Mouse (Mus musculus): Measurements from ENCODE around the gene Tbc1d16.
"Not testable (repeated sequence)": the region's sequence is repeated elsewhere in the genome, so short reads cannot be mapped to it uniquely, and the experiment has no call there.

The Tbc1d16 gene

DNA sequence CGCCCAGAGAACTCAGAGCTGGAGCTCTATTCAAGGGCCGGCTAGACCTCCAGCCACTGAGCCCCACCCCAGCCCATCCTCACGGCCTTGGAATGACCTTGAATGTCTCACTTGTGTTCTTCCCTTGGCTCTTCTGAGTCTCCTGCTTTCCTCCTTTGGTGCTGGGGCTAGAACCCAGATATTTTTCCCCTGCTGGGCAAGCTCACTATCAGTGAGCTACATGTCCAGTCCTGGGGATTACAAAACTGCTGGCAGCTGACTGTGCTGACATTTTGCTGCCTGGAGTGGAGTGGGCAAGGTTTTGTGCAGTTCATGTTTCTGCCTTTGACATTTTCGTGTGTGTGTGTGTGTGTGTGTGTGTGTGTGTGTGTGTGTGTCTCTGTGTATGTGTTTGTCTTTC, 111.3 kb downstream of the Tbc1d16 start:
- no peak for DNase-seq (ENCODE audit: low spot score)

GRCm38 (mm10) chr11:119112721-119113120, 115.6 kb downstream of the Tbc1d16 start:
- DNase-seq (ENCODE audit: low spot score), result no peak

DNA sequence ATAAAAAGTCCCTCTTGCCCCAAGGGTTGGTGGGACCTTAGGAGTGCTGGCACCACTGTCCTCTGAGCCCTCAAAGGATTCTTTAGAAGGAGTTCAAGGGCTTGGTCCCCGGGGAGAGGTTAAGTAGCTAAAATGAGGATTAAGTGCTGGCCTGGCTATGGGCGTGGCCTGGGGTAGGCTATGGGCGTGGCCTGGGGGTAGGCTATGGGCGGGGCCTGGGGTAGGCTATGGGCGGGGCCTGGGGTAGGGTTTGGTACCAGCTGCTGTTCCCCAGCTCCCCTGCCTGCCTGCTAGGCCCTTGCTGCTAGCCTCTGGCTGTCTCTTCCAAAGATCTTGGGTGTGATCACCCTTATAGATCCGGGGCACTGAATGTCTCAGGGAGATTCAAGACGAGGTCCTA, 117.0 kb downstream of the Tbc1d16 start:
- DNase-seq (ENCODE audit: low spot score), result no peak

- no peak for DNase-seq (ENCODE audit: low spot score)
Observed at GRCm38 (mm10) chr11:119109415-119110071, 118.8 kb downstream of the Tbc1d16 start.

- no peak for DNase-seq (ENCODE audit: low spot score)
Observed at GRCm38 (mm10) chr11:119108573-119109263, 119.6 kb downstream of the Tbc1d16 start.

GRCm38 (mm10) chr11:119106289-119106688, 122.0 kb downstream of the Tbc1d16 start:
- no peak for DNase-seq (ENCODE audit: low spot score)

GRCm38 (mm10) chr11:119105748-119106147, 122.6 kb downstream of the Tbc1d16 start:
- no peak for DNase-seq (ENCODE audit: low spot score)

- no peak for DNase-seq (ENCODE audit: low spot score)
Observed at GRCm38 (mm10) chr11:119105071-119105609, 123.2 kb downstream of the Tbc1d16 start.

DNA sequence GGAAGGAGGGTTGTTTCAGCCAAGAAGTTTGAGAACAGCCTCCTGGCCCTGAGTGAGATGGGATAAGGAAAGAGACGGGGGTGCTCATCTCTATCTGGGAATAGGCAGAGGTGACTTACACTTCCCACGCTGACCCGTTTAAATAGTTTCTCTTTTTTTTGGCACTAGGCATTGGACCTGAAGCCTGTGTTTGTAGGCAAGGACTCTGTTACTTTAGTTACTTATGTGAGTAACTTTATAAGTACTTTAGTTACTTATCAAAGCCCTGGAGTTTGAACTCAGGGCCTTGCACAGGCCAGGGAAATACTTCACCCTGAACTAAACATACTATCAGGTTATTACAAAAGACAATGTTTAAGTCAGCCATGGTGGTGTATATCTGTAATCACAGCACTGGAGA, 124.3 kb downstream of the Tbc1d16 start:
- no peak for DNase-seq (ENCODE audit: low spot score)

- not testable (repeated sequence) for DNase-seq (ENCODE audit: low spot score)
Observed at GRCm38 (mm10) chr11:119100355-119100754, 127.9 kb downstream of the Tbc1d16 start.

GRCm38 (mm10) chr11:119098202-119098601, 130.1 kb downstream of the Tbc1d16 start:
- DNase-seq (ENCODE audit: low spot score), result no peak

DNA sequence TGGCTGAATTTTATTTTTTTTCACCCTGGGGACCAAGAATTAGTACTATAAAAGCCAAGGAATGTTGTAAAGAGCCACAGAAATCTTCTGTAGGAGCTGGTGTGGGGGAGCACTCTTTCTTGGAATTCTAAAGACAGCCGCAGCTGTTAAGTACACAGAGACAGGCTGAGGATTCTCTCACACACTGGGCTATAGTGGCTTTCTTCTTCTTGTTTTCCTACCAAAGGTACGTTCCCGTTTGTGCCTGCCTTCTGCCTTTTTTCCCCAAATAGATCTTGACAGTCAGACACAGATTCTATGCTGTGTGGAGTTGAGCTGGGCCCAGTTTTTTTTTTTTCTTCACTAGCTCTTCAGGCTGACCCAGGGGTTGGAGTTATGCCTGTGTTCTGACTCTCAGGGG, 132.9 kb downstream of the Tbc1d16 start:
- DNase-seq (ENCODE audit: low spot score), result no peak

DNA sequence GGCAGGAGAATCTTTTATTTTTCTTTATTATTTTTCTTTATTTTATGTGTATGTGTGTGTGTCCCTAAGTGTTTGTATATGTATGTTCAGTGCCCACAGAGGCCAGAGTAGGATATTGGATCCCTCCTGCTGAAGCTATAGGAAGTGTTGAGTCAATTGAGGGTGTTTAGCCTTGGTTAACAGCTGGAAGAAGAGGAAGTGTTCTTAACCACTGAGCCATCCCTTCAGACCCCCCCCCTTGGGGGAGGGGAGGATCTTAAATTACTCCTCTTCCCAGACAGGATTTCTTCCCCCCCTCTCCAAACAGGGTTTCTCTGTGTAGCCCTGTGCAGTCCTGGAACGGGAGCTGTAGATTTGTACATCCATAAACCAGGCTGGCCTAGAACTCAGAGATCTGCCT, 135.0 kb downstream of the Tbc1d16 start:
- DNase-seq (ENCODE audit: low spot score), result no peak
